Mouse (Mus musculus) liver, embryonic 16.5 days (tissue): ENCODE measurements around the gene Slc25a16. TPM values are rescaled to one million over a fixed set of nuclear protein-coding genes. Genes with fewer than 3 reads are reported as not detected.

Experiments
- ATAC-seq: fragments of 200-750 bp; cut with Nextera tagmentation; 2 replicates; pipeline ENCODE4 v1.8.0; 2017; ENCODE audit warnings: low read depth, mild to moderate bottlenecking, moderate number of reproducible peaks, moderate library complexity
- H3K27ac ChIP-seq: fragments of 300-500 bp; sonication (generic); 2 replicates; pipeline ENCODE4 v1.5.1; 2014; ENCODE audit warnings: mild to moderate bottlenecking, low read length
- H3K27me3 ChIP-seq: fragments of 300-500 bp; sonication (generic); 2 replicates; pipeline ENCODE4 v1.6.1; 2014; ENCODE audit warnings: low read depth, low read length, mixed read lengths; ENCODE audit not compliant: control insufficient read depth, insufficient read depth
- H3K36me3 ChIP-seq: fragments of 300-500 bp; sonication (generic); 2 replicates; pipeline ENCODE4 v1.6.1; 2014; ENCODE audit warnings: mild to moderate bottlenecking; ENCODE audit not compliant: control insufficient read depth, insufficient read depth
- H3K4me1 ChIP-seq: fragments of 300-500 bp; sonication (generic); 2 replicates; pipeline ENCODE4 v1.6.1; 2014; ENCODE audit warnings: low read depth, low read length, mixed read lengths; ENCODE audit not compliant: control insufficient read depth
- H3K4me2 ChIP-seq: fragments of 300-500 bp; sonication (generic); 2 replicates; pipeline ENCODE4 v1.6.1; 2014; ENCODE audit warnings: low read depth, low read length, mixed read lengths
- H3K4me3 ChIP-seq: fragments of 300-500 bp; sonication (generic); 2 replicates; pipeline ENCODE4 v1.5.1; 2014; ENCODE audit warnings: low read depth, mild to moderate bottlenecking, low read length
- H3K9ac ChIP-seq: fragments of 300-500 bp; sonication (generic); 2 replicates; pipeline ENCODE4 v1.6.1; 2014; ENCODE audit warnings: low read depth, low read length
- H3K9me3 ChIP-seq: fragments of 300-500 bp; sonication (generic); replicated peaks from 2 replicates; pipeline ENCODE4 v1.6.1; 2016; ENCODE audit warnings: low read length; ENCODE audit not compliant: control insufficient read depth
- WGBS: fragments of 180-500 bp; shearing (Covaris S2); extraction: QIAGEN DNeasy Blood & Tissue Kit; methylation state at CpG from one replicate; pipeline ENCODE4 v1.1.7; 2014; ENCODE audit not compliant: insufficient replicate concordance; 5-methylcytosine and 5-hydroxymethylcytosine counted together
- polyA plus RNA-seq: library from polyadenylated mRNA; unstranded; fragments of >200 nt; fragmentation: Nextera tagmentation; extraction: Ambion mirVana; gene quantifications from 2 replicates; pipeline ENCODE4 v1.2.1, GENCODE M21; 2015

The Slc25a16 gene
- polyA plus RNA-seq, 1 experiment from 2014 or later, result 7.5 TPM

DNA sequence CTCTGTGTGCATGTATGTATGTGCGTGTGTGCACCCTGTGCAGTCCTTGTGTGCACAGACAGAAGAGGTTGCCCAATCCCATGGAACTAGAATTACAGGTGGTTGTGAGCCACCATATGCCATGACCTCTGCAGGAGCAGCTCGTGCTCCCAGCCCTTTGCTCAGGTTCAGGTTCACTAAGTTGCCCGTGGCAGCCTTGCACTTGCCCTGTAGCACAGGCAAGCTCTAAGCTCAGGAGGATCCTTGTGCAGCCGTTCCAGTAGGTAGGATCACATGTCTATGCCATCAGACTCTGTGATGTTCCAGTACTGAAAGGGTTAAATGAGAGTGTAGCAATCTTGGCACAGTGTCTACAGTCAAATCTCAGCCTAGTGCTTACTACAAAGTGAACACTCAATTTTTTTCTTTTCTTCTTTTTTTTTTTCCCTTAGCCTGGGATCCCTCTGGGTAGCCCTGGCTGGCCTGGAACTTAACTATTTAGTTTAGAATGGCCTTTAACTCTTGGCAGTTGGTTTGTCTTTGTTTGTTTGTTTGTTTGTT is 3.7 kb downstream of the Slc25a16 start:
- Histone ChIP-seq H3K9me3 (no peaks in the 10 kb centered on the region), H3K9ac (no peak overlapping the region), H3K4me1 (peaks cover 13% of the 10 kb centered on the region), H3K27ac (no peak overlapping the region), H3K4me3 (no peak overlapping the region), H3K36me3 (peaks cover 4% of the 10 kb centered on the region), H3K4me2 (no peak overlapping the region), H3K27me3 (no peaks in the 10 kb centered on the region)
- 67% methylated on average over 4 of the region's 4 CpGs for WGBS
- ATAC-seq, result no peak

DNA sequence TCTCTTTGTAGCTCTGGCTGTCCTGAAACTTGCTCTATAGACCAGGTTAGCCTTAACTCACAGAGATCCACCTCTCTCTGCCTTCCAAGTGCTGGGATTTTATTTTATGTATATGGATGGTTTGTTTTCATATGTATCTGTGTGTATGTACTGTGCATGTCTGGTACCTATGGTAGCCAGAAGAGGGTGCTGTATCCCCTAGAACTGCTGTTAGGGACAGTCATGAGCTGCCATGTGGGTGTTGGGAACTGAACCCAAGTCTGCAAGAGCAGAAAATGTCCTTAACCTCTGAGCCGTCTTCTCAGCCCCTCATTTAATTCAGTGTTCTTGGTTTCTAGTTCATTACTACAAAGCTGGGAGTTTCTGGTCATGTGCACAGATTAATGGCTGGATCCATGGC is 11.9 kb downstream of the Slc25a16 start:
- Histone ChIP-seq H3K4me3 (no peak overlapping the region), H3K36me3 (peaks cover 11% of the 10 kb centered on the region), H3K4me2 (no peak overlapping the region), H3K27ac (no peak overlapping the region), H3K4me1 (no peaks in the 10 kb centered on the region), H3K9me3 (no peaks in the 10 kb centered on the region), H3K9ac (no peak overlapping the region), H3K27me3 (no peaks in the 10 kb centered on the region)
- ATAC-seq, result no peak
- 79% methylated on average over 1 of the region's 1 CpGs for WGBS

DNA sequence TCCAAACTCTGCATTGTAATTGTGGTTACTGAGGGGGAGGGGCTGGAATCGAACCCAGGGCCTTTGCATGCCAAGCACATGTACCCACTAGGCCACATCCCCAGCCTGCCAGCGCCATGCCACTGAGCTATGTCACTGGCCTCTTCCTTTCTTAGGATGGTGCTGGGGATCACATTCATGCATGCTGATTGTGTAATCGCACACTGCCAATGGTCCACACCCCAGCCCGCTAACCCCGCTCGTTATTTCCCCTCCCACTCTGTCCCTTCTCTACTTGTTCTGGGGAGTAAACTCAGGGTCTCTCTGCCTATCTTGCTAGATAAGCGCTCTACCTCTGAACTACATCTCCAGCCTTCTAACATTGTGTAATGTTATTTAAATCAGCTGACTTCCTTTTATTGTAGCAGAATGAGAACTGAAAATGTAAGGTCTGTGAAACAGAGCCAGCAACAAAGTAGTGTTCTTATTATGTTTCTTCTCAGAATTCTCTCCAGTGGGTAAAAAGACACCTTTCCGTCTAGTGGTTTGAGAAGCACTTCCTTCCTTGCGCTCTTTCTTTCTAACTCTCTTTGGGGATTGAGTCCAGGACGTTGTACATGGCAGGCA is 24.6 kb downstream of the Slc25a16 start:
- peak overlapping the region; percentile 84 for H3K27ac ChIP-seq
- H3K27me3 ChIP-seq, result no peaks in the 10 kb centered on the region
- H3K4me1 ChIP-seq, result peaks cover 30% of the 10 kb centered on the region
- H3K36me3 ChIP-seq, result peaks cover 9% of the 10 kb centered on the region
- 33% methylated on average over 10 of the region's 10 CpGs for WGBS
- H3K4me2 ChIP-seq, result peak overlapping the region; percentile 24; the same call in 1 of the 2 replicates
- H3K9ac ChIP-seq, result 0 out of 2 replicates have a peak overlapping the region, but pooled peaks have one; percentile 11
- ATAC-seq, result peak; percentile 78
- H3K4me3 ChIP-seq, result no peak overlapping the region
- H3K9me3 ChIP-seq, result no peaks in the 10 kb centered on the region

DNA sequence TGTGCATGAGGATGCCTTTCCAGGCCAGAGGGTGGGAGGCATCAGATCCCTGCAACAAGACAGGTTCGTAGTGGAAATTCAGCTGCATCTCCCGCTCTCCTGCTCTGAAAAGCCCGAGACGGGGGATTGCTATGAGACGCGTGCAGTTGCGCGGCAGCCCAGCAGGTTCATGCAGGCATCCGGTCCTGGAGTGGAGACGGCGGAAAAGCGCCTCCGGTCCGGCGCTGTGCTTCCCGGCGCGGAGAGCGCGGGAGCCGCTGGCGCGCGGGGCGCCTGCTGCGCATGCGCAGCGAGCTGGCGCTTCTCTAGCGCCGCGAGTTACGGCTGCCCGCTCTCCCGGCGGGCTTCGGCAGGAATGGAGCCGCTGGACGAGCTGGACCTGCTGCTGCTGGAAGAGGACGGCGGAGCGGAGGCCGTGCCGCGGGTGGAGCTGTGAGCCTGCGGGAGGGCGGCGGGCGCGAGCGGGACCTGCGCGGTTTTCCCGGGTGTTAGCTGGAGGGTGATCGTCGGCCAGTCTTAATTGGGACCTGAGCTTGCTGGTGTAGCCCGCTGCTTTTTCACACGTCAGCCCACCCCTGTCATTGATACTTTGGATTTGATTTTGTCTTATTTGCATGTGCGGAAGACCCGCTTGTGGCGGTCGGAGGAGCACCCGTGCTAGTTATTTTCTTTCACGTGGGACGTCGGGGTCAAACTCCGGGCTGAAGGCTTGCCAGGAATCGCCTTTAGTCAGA is 26.5 kb downstream of the Slc25a16 start, which contains the start of gene Dna2:
Gene Dna2, plus strand, starts transcription at position 289 of the 734 bp plus-strand sequence.
- peak; percentile 85 for ATAC-seq
- under 1% methylated on average over 67 of the region's 68 CpGs for WGBS
- Histone ChIP-seq H3K9me3 (no peaks in the 10 kb centered on the region), H3K4me3 (peak within 1 kb of the TSS; percentile 87), H3K4me2 (peak within 1 kb of the TSS; percentile 96), H3K27ac (peak within 1 kb of the TSS; percentile 92), H3K4me1 (peaks cover 30% of the 10 kb centered on the region), H3K27me3 (no peaks in the 10 kb centered on the region), H3K36me3 (peaks cover 17% of the 10 kb centered on the region), H3K9ac (peak within 1 kb of the TSS; percentile 94)

DNA sequence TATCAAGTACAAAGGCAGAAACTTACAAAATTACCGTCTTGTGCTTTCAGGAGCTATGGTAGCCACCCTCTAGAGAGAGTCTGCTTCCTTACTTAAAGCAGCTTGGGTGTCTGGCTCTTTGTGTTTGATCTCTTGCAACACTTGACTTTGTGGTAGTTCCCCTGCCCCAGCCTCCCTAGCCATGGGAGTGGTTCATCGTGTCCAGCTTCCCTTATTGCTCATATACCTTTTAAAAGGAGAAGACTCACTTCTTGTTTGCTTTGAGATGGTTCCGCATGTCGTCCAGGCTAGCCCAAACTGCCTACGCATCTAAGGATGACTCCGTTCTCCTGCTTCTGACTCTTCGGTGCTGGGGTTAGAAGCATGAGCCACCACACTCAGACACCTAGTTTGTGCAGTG is 28.1 kb downstream of the Slc25a16 start:
- Histone ChIP-seq H3K4me3 (no peak overlapping the region), H3K27me3 (no peaks in the 10 kb centered on the region), H3K27ac (peak overlapping the region; percentile 31; the same call in 1 of the 2 replicates), H3K36me3 (peaks cover 24% of the 10 kb centered on the region), H3K4me2 (peak overlapping the region; percentile 96; the same call in 1 of the 2 replicates), H3K4me1 (peaks cover 30% of the 10 kb centered on the region), H3K9ac (no peak overlapping the region), H3K9me3 (no peaks in the 10 kb centered on the region)
- no peak for ATAC-seq
- WGBS, result 70% methylated on average over 7 of the region's 7 CpGs

DNA sequence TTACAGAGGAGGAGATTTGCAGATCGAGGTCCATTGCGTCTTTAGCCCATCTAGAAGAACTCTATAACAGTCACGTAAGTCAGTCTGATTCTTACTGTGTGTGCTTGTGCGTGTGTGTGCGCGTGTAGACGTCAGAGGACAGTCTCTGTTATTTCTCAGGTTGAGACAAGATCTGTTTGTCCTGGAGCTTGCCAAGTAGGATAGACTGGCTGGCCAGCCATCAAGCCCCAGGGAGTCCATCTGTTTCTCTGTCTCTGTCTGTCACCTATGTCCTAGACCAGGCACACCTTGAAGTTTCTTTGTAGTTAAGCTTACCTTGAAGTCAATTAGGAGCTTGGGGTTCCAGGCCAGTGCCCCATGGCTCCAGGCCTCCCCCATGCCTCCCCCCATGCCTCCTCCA is 43.5 kb downstream of the Slc25a16 start:
- no peak for ATAC-seq
- 91% methylated on average over 7 of the region's 7 CpGs for WGBS
- no peak overlapping the region for H3K9ac ChIP-seq
- H3K4me2 ChIP-seq, result no peak overlapping the region
- H3K36me3 ChIP-seq, result peaks cover 73% of the 10 kb centered on the region
- no peaks in the 10 kb centered on the region for H3K9me3 ChIP-seq
- H3K4me3 ChIP-seq, result no peak overlapping the region
- H3K27me3 ChIP-seq, result no peaks in the 10 kb centered on the region
- H3K4me1 ChIP-seq, result no peaks in the 10 kb centered on the region
- H3K27ac ChIP-seq, result no peak overlapping the region

DNA sequence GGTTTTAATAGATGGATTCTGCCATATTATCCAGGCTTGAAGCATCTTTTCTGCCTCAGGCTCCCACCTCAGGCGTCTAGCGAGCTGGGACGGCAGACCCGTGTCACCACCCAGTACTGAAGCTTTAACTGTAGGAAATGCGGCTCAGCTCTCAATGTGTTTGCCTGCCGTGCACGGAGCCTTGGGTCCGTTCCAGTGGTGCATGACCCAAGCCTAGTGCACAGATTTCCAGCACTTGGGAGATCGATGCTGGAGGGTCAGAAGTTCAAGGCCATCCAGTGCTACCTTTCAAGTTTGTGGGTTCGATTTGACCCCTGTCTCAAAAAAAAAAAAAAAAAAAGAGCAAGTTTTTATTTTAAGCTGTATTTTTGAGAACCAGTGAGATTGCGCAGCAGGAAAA is 45.4 kb downstream of the Slc25a16 start:
- H3K4me2 ChIP-seq, result no peak overlapping the region
- H3K4me3 ChIP-seq, result no peak overlapping the region
- WGBS, result 81% methylated on average over 11 of the region's 11 CpGs
- peaks cover 69% of the 10 kb centered on the region for H3K36me3 ChIP-seq
- ATAC-seq, result peak; percentile 43; the same call in 1 of the 2 replicates
- H3K9me3 ChIP-seq, result no peaks in the 10 kb centered on the region
- H3K27ac ChIP-seq, result no peak overlapping the region
- H3K27me3 ChIP-seq, result no peaks in the 10 kb centered on the region
- H3K9ac ChIP-seq, result no peak overlapping the region
- no peaks in the 10 kb centered on the region for H3K4me1 ChIP-seq

DNA sequence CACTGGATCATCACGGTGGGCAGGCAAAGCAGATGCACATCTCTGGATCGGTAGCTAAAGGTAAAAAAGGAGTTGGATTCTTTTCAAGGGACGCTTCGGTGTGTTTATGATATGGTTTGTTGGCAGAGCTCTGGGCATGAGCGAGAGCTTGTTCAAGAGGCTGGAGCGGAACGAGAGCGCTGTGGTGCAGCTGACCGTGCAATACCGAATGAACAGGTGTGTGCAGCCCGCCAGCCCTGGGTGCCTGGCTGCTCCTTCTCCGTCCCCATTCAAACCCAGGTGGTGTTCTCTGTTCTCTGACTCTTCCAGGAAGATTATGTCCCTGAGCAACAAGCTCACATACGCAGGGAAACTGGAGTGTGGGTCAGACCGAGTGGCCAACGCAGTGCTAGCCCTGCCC is 45.9 kb downstream of the Slc25a16 start:
- WGBS, result 86% methylated on average over 15 of the region's 15 CpGs
- no peak overlapping the region for H3K9ac ChIP-seq
- ATAC-seq, result no peak

DNA sequence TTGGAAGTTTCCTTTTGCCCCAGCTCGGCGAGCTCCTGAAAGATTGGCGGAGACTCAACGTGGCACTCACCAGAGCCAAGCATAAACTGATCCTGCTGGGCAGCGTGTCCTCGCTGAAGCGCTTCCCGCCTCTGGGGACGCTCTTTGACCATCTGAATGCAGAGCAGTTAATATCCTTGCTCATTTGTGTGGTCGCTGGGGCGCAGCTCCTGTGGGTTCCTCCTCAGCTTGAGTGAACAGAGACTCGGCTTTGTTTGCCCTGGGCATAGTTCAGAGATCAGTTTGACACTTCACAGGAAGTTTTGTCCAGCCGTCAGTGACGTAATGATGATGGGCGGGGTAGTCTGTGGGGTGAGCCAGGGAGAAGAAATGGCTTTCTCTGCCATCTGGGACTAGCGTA is 51.4 kb downstream of the Slc25a16 start:
- 61% methylated on average over 16 of the region's 16 CpGs for WGBS
- no peak overlapping the region; the same call in 1 of the 2 replicates for H3K4me2 ChIP-seq
- H3K27me3 ChIP-seq, result no peaks in the 10 kb centered on the region
- H3K9me3 ChIP-seq, result no peaks in the 10 kb centered on the region
- H3K4me3 ChIP-seq, result no peak overlapping the region
- no peak overlapping the region for H3K9ac ChIP-seq
- peaks cover 35% of the 10 kb centered on the region for H3K36me3 ChIP-seq
- H3K4me1 ChIP-seq, result no peaks in the 10 kb centered on the region
- ATAC-seq, result peak; percentile 71
- no peak overlapping the region for H3K27ac ChIP-seq

More for the DNA sequence above, 45.9 kb downstream of the Slc25a16 start:
- H3K36me3 ChIP-seq, result peaks cover 64% of the 10 kb centered on the region
- H3K4me2 ChIP-seq, result no peak overlapping the region
- no peaks in the 10 kb centered on the region for H3K9me3 ChIP-seq
- H3K4me1 ChIP-seq, result no peaks in the 10 kb centered on the region
- H3K4me3 ChIP-seq, result no peak overlapping the region
- no peak overlapping the region for H3K27ac ChIP-seq
- H3K27me3 ChIP-seq, result no peaks in the 10 kb centered on the region
